Mouse (Mus musculus): ENCODE results near the gene Prkcsh.

Gene Prkcsh

GRCm38 (mm10) chr9:22002194-22003162, at the start of gene Prkcsh, which contains the start of gene Ccdc151:
Gene Prkcsh, plus strand, starts transcription at chr9:22002806.
Gene Ccdc151, minus strand, starts transcription at chr9:22002634.
- peak; percentile 99 to 100 for DNase-seq

- no peak for DNase-seq
Measured at GRCm38 (mm10) chr9:21953600-21953999, 49.0 kb upstream of the Prkcsh start.

GRCm38 (mm10) chr9:21954635-21955034, 48.0 kb upstream of the Prkcsh start:
- DNase-seq, result no peak

DNA sequence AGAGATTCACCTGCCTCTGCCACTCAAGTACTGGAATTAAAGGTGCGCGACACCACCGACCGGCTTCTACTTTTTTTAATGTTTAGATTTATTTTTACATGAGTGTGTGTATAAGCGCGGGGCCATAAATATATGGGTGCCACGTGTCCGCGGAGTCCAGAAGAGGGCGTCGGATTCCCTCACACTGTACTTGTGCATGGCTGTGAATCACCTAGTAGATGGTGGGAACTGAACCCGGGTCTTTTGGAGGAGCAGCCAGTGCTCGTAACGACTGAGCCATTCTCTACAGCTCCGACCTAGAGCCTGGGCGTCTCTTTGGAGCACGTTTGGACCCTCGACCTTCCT, 47.4 kb upstream of the Prkcsh start:
- no peak for DNase-seq

DNA sequence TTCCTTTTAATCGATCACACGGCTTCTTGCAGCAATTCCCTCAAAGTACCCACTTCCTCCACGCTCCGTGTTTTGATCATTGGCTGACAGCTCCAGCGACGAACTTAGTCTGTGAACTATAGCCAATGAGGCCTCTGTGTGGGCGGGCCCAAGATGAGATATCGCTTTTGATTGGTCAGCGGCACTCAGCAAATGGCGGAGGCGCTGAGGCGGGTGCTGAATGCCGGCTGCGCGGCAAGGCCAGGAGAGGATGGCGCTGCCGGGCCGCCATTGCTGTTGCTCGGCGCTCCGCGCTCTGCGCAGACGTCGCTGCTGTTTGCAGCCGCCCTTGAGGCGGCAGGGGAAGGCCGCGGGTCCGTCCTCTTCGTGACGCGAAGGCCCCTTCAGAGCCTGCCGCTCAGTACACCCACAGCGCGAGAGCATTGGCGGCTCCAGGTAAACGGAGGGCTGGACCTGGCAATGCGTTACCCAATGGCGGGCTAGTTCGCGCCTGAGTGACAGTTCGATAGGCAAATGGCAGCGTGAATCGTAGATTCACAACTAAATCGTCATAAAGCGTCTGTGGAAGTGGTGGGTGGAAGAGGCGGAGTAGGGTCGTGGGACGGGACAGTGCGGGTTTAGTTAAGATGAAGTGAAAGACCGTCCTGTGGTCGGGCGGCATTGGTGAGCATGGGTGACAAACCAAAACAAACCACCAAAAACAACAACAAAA, 46.9 kb upstream of the Prkcsh start, which contains the start of gene Swsap1:
TSS of gene Swsap1 (plus strand) at position 186 of the 712 bp plus-strand sequence.
- peak; percentile 97 to 99 for DNase-seq

- no peak for DNase-seq
Measured at GRCm38 (mm10) chr9:21958372-21958771, 44.2 kb upstream of the Prkcsh start.

GRCm38 (mm10) chr9:21959244-21959643, 43.4 kb upstream of the Prkcsh start:
- no peak for DNase-seq

DNA sequence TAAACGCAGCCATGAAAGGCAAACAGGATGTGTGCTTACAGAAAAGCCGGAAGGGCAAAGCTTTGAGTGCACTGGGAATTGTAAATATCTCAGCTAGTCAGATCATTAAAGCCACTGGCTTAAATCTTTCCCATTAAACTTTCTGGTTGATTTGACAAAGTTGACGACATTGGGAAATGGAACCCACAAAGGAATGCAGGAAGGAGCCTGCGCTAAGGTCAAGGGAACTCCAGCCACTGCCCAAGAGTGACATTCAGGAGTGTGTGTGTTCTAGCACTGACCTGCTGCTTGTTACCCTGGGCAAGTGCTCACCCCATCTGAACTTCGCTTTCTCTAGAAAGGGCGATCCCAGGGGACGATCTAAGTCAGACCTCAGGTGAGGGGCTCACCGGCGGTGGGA, 42.5 kb upstream of the Prkcsh start:
- peak; percentile 32 to 41 for DNase-seq

DNA sequence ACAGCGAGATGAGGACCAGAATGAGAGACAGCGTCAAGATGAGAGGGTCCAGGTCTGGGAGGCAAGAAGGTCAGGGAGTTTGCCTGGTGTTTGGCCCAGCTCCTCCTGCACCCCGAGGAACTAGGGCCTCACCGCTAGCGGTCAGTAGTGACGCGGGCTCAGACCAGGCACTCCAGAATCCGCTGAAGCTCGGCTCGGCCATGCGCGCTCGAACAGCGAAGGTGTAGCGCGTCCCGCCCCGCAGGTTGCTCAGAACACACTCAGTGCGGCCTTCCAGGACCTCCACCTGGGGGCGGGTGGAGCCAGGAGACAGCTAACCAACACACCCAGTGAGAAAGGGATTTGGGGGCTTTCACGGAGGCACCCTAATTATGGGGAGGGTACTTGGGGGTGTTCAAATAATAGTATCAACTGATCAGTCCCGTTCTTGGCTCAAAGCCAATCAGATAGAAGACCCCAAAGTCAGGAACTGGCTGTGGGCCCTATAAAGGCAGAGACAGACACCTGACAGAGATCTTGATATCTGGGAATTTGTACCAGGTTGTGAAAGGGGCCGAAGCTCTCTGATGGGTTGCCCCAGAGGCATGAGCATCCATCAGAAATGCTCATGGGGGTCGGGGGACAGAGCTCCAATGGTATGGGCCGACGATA, 41.9 kb upstream of the Prkcsh start:
- peak; percentile 57 to 73 for DNase-seq

DNA sequence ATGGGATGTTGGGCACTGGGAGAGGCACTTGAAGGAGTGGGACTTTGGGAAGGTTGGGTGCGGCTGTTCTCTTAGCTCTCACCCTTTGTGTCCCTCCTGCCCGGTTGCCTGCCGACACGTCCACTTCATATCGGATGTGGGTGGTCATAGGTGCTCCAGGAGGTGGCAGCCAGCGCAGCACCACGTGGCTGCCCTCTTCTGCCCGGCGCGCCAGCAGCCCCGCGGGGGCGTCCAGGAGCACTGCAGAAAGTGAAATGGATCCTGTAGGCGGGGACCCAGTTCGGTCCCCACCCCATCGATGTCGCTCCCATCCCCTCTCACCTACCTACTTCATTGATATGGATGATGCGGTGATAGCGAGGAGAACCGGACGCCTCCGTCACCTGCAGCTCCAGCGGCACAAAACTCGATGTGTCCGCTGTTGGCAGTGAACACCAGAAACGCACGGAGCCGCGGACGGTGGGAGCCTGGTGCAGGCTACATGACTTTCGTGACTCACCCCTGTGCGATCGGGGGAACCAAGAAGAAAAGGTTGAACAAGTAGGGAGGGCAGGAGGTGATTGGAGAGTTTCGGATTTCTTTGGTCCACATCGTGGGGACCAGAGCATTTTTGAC, 41.1 kb upstream of the Prkcsh start:
- DNase-seq, result peak in 1 of 2 experiments; percentile 23

DNA sequence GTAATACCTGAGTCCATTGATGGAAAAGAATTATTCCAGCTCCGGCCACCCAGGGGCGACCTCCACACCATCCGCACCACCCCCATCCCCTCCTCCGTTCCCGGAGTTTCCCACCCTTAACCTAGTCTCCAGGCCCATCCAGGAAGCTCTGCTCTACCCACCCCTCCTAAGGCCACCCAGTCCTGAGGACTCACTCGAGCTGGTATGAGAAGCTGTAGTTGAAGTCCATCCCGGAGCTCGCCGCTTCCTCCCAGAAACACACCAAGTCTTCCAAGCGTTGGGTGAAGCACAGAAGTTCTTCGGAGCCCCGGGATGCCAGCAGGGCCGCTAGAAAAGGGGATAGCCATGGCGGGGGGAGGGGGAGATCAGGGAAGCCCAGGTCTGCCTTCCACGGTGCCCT, 40.6 kb upstream of the Prkcsh start:
- no peak for DNase-seq

DNA sequence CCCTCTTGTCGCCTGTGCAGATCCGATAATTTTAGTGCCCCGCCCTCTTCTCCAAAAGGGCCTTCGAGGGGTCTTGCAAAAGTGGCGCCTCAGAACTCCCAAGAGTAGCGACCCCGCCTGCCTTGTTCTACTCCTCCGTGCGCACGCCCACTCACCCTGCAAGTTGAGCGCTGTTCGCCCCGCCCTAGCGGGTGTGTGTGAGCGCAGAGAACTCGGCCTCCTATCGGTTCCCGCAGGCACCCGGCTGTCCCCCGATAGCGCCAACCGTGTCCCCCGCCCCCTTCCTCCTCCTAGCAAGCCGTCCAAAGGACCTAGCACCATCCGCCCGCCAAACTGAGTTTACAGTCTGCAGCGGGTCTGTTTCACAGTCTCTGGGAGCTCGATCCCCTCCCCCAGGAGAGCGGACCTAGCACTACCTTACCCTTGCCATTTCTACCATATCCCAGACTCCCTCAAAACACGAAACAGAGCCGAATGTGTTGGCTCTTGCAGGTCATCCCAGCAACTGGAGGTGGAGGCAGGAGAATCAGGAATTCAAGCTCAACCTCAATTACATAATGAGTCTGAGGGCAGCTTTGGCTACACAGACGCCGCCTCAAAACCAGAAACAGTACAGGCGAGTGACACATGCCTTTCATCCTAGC, 40.1 kb upstream of the Prkcsh start:
- DNase-seq, result peak; percentile 57 to 77

GRCm38 (mm10) chr9:21963417-21963816, 39.2 kb upstream of the Prkcsh start, which contains the start of gene Epor:
Gene Epor, minus strand, starts transcription at chr9:21963506.
- peak; percentile 39 to 77 for DNase-seq

DNA sequence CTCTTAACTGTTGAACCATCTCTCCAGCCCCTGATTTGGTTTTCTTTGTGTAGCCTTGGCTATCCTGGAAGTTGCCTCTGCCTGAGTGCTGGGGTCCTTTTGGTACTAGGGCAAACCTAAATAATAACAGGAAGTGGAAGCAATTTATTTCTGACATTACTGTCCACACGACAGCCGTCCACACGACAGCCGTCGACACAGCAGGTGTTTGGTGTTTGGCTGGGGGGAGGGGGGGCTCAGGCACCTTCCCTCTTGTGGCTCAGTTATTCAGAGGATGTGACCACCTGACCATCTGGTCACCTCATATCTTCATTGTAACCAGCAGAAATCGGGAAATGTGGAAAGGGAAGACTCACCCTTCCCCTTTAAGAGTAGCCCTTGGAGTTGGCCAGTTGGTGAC, 33.7 kb upstream of the Prkcsh start:
- DNase-seq, result no peak

- no peak for DNase-seq
Measured at GRCm38 (mm10) chr9:21969304-21969703, 33.3 kb upstream of the Prkcsh start.

GRCm38 (mm10) chr9:21976626-21977175, 25.9 kb upstream of the Prkcsh start:
- DNase-seq, result no peak

- DNase-seq, result no peak
Measured at GRCm38 (mm10) chr9:21977331-21977730, 25.3 kb upstream of the Prkcsh start.

DNA sequence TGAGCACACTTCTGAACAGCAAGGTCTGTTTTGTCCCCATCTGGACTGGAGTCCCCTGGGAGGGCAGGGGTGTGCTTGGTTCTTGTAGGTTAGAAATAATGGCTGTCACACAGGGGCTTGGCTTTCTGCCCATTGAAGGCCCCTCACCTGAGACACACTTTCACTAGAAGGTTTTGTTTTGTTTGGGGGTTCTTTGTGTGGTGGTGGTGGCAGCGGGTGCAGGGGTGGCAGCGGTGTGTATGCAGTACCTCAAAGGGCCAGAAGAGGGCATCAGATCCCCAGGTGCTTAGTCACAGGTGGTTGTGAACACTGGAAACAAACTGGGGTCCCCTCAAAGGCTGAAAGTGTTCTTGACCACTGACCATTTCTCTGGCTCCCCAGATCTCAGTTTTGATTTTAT, 24.6 kb upstream of the Prkcsh start:
- DNase-seq, result peak in 1 of 2 experiments; percentile 74

GRCm38 (mm10) chr9:21978398-21979128, 24.0 kb upstream of the Prkcsh start:
- peak; percentile 55 to 56 for DNase-seq

- DNase-seq, result no peak
Measured at GRCm38 (mm10) chr9:21983911-21984310, 18.7 kb upstream of the Prkcsh start.
